Mouse (Mus musculus) myocyte (in vitro differentiated cells): Measurements from ENCODE around the gene Stat5a.

Source experiments
- E2F4 ChIP-seq: IDR thresholded peaks from one replicate; pipeline ENCODE4 v1.6.1; 2011; ENCODE audit warnings: mild to moderate bottlenecking, control low read depth, moderate library complexity; ENCODE audit not compliant: insufficient read depth
- MAX ChIP-seq: IDR thresholded peaks from one replicate; pipeline ENCODE4 v1.6.1; 2011; ENCODE audit warnings: low read depth, mild to moderate bottlenecking, control low read depth
- MYOG ChIP-seq, 3 experiments: IDR thresholded peaks; one replicate each; pipeline ENCODE4 v1.6.1; 2011; ENCODE audit warnings: control low read depth in 2 of 3, low read depth in 2 of 3, mild to moderate bottlenecking in 2 of 3; ENCODE audit not compliant: insufficient read length in 2 of 3, control insufficient read depth in 1 of 3, insufficient read depth in 1 of 3
- POLR2A ChIP-seq: IDR thresholded peaks from one replicate; pipeline ENCODE4 v1.6.1; 2011; ENCODE audit warnings: low read depth, mild to moderate bottlenecking, control low read depth, moderate library complexity; ENCODE audit not compliant: insufficient read length
- REST ChIP-seq: IDR thresholded peaks from one replicate; pipeline ENCODE4 v1.6.1; 2011; ENCODE audit warnings: mild to moderate bottlenecking, control low read depth, moderate library complexity; ENCODE audit not compliant: insufficient read depth, insufficient read length
- SRF ChIP-seq: IDR thresholded peaks from one replicate; pipeline ENCODE4 v1.6.1; 2011; ENCODE audit warnings: low read depth; ENCODE audit not compliant: control insufficient read depth, insufficient read length
- TCF12 ChIP-seq: IDR thresholded peaks from one replicate; pipeline ENCODE4 v1.6.1; 2011; ENCODE audit warnings: mild to moderate bottlenecking, control low read depth; ENCODE audit not compliant: poor library complexity, insufficient read depth, severe bottlenecking

DNA sequence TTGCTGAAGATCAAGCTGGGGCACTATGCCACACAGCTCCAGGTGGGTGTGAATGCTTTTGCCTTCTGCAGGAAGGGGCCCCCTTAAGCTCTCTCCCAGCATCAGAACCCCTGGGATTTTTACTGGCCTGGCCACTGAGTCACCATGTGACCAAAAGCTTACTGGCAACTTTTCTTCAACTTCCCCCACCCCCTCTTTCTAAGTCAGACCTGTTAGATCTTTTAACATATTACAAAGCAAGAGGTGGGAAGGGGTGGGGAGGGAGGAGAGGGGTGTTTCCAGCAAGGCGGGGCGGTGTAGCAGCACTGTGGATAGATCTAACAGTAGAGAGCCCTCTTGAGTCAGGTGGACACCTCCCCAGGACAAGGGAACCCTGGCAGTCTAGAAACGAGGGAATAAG is 2.7 kb downstream of the Stat5a start:
- TF ChIP-seq REST, result no peak
- no peak for TF ChIP-seq POLR2A
- no peak for TF ChIP-seq E2F4
- TF ChIP-seq TCF12, result no peak
- TF ChIP-seq MAX, result no peak
- TF ChIP-seq SRF, result no peak
- TF ChIP-seq MYOG (IDR thresholded peaks at IDR 0.05; ENCODE audit: control insufficient read depth in 1 of 3, insufficient read depth in 1 of 3, insufficient read length in 2 of 3, low read depth in 2 of 3), result no peak
